Mouse (Mus musculus) cerebellum, adult 2 months (tissue): ENCODE measurements around the gene Pnpo. TPM values are rescaled to one million over a fixed set of nuclear protein-coding genes. Genes with fewer than 3 reads are reported as not detected.

Source experiments
- DNase-seq, 2 experiments: peaks; one replicate each; pipeline ENCODE4 v3.0.0; 2021
- H3K27ac ChIP-seq: fragments of 200-500 bp; 2 replicates; pipeline ENCODE4 v1.5.1; 2012; ENCODE audit warnings: low read length, control low read depth, inconsistent platforms; ENCODE audit not compliant: insufficient read depth
- H3K27me3 ChIP-seq: fragments of 200-500 bp; 2 replicates; pipeline ENCODE4 v1.6.1; 2012; ENCODE audit warnings: inconsistent platforms, mild to moderate bottlenecking, low read length, moderate library complexity; ENCODE audit not compliant: control insufficient read depth, insufficient read depth
- H3K4me1 ChIP-seq: fragments of 200-500 bp; 2 replicates; pipeline ENCODE4 v1.6.1; 2011; ENCODE audit warnings: low read length; ENCODE audit not compliant: control insufficient read depth, insufficient read depth
- H3K4me3 ChIP-seq: fragments of 200-500 bp; replicated peaks from 2 replicates; pipeline ENCODE3; 2011; ENCODE audit warnings: mild to moderate bottlenecking, low read depth, low read length, control low read depth; ENCODE audit not compliant: insufficient read depth
- CTCF ChIP-seq: fragments of 200-500 bp; IDR thresholded peaks from 2 replicates; pipeline ENCODE4 v1.5.1; 2011; ENCODE audit warnings: low read depth, mild to moderate bottlenecking, control low read depth, low read length, moderate library complexity, borderline replicate concordance; ENCODE audit not compliant: insufficient read depth
- POLR2A ChIP-seq: fragments of 200-500 bp; IDR thresholded peaks from 2 replicates; pipeline ENCODE4 v1.6.1; 2011; ENCODE audit warnings: low read length, control low read depth, borderline replicate concordance; ENCODE audit not compliant: insufficient read depth
- WGBS: fragments of 180-500 bp; shearing (Covaris S2); methylation state at CpG from one replicate; pipeline ENCODE4 v1.1.7; 2018; 5-methylcytosine and 5-hydroxymethylcytosine counted together
- polyA plus RNA-seq: library from polyadenylated mRNA; depleted of rRNA; stranded (reverse); fragments of >200 nt; gene quantifications from 2 replicates; pipeline ENCODE4 v1.2.3, GENCODE M21; 2012

Pnpo gene
- polyA plus RNA-seq, 1 experiment = 59.5 TPM

DNA sequence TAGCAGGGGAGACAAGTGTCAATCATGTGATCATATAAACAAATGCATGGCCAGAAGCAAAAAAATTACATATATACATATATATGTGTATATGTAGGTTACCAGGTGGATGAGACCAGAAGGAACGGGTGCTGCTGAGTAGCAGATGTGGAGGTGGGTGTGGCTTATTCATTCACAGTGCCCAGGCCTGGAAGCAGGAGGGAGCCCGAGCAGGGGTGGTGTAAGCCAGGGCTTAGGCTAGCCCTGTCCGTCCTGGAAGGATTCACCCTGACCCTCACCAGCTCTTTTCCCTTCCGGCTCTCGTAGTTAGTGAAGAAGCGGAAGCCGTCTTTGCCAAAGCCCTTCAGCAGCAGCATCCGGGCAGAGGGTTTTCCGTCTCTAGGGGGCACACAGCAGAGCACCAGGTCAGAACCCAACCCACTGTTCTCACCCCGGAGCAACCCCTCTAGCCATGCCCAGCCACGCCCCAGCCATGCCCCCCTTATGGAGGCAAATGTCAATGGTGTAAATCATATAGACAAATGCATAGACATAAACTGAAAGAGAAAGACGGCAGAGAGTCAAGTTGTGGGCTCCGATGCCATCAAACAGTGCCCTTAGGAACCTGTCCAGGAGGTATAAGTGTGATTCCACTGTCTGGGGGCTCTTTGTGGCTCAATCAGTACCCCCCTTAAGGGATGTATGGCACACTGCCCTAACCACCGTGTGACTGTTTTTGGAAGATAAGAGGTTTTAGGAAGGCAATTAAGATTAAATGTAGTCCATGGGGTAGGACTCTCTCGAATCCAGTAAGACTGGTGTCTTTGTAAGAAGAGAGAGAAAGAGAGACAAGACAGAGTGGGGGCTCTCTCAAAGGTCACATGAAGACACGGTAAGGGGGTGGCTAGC lies 3.0 kb downstream of the Pnpo start:
- no peak for TF ChIP-seq CTCF
- TF ChIP-seq POLR2A = no peak

GRCm38 (mm10) chr11:96938426-96938800 lies 5.4 kb downstream of the Pnpo start:
- WGBS = 81% methylated on average over 6 of the region's 6 CpGs
- TF ChIP-seq POLR2A (no peak), CTCF (no peak)
- no peak for DNase-seq
- Histone ChIP-seq H3K4me3 (no peak overlapping the region), H3K27me3 (no peaks in the 10 kb centered on the region), H3K4me1 (no peaks in the 10 kb centered on the region), H3K27ac (no peak overlapping the region)

More for the DNA sequence above, 3.0 kb downstream of the Pnpo start:
- WGBS = 68% methylated on average over 16 of the region's 16 CpGs
- Histone ChIP-seq H3K27ac (no peak overlapping the region), H3K27me3 (no peaks in the 10 kb centered on the region), H3K4me3 (no peak overlapping the region), H3K4me1 (peaks cover 8% of the 10 kb centered on the region; the same call in 1 of the 2 replicates)
- no peak for DNase-seq

GRCm38 (mm10) chr11:96937549-96938425 lies 6.0 kb downstream of the Pnpo start:
- Histone ChIP-seq H3K27me3 (no peaks in the 10 kb centered on the region), H3K4me1 (no peaks in the 10 kb centered on the region), H3K4me3 (no peak overlapping the region), H3K27ac (no peak overlapping the region)
- no peak for TF ChIP-seq POLR2A
- TF ChIP-seq CTCF = peak; percentile 57; the same call in 1 of the 2 replicates
- 55% methylated on average over 10 of the region's 10 CpGs for WGBS
- peak in 1 of 2 experiments; percentile 41 for DNase-seq

DNA sequence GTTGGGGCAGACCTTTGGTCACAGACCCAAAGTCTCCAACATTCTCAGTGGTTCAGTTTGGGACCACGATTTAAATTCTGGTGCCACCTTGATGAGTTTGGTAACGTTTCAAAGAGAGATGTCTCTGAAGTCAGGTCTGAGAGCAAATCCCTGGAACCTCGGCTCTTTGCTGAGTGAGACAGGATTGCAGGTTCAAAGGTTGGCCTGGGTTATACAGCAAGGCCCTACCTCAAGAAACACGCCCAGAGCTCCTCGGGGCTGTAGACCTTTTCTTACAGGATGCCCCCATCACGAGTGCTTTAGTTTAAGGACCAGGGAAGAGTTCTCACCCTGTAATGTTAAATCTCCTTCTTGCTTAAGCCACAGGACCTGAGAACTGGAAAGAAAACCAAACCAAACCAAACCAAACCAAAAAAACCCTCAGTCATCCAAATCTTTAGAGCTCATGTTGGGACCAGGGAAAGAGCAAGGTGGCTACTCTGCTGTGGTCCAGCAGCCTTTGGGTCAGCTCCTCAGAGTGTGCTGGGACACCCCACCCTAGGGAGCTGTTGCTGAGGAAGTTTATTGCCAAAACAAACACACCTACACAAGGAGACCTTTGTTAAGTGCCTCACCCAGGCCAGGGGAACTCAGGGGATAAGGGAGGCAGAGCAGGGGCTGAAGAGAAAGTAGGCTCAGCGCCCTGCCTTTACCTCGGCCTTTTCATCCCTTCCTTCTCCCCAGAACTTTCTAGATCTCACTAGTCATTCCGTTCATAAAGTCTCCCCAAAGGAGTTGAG lies 7.7 kb downstream of the Pnpo start:
- Histone ChIP-seq H3K4me3 (no peak overlapping the region), H3K4me1 (no peaks in the 10 kb centered on the region), H3K27me3 (no peaks in the 10 kb centered on the region), H3K27ac (no peak overlapping the region)
- 87% methylated on average over 9 of the region's 9 CpGs for WGBS
- TF ChIP-seq POLR2A (no peak), CTCF (no peak)
- no peak for DNase-seq

- Histone ChIP-seq H3K27me3 (no peaks in the 10 kb centered on the region), H3K27ac (no peak overlapping the region; the same call in 1 of the 2 replicates), H3K4me3 (no peak overlapping the region), H3K4me1 (no peaks in the 10 kb centered on the region)
- DNase-seq = no peak
- no peak for TF ChIP-seq POLR2A
- TF ChIP-seq CTCF = no peak
- 31% methylated on average over 12 of the region's 12 CpGs for WGBS
These were observed 8.8 kb downstream of the Pnpo start for GRCm38 (mm10) chr11:96934921-96935356.

DNA sequence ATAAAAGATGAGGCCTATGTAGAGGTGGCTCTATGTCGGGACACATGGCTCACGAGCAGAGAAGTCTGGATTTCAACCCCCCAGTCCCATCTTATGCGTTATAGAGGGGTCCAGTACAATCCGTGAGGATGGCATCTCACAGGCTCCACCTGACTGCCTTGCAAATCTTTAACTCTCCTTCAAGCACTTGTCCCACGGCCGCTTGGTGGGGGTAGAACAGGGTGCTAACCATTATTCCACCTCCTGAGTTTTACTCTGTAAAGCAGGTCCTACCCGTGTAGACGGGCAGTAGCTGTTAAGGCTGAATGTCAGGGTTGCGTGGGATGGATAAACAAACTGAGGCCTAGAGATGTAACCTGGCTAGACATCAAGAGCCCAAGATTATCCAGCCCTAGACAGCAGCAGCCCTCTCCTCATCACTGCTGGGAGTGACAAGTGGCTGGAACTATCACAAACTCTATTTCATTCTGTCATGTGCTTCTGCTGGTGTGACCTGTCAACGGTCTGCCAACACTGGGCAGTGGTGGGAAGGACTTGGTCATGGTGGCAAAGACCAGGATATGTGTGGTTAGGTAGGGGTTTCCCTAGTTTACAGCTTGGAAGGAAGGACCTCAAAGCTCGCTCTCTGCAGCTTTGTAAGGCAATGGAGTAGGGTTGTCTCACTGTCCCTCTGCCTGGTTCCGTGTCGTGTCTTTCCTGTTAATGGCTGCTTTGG lies 10.1 kb downstream of the Pnpo start:
- Histone ChIP-seq H3K4me3 (no peak overlapping the region), H3K4me1 (no peaks in the 10 kb centered on the region), H3K27ac (no peak overlapping the region), H3K27me3 (no peaks in the 10 kb centered on the region)
- no peak for DNase-seq
- WGBS = 94% methylated on average over 13 of the region's 13 CpGs
- TF ChIP-seq CTCF (no peak), POLR2A (no peak)
